Mouse (Mus musculus) ES-Bruce4 (cell line): Measurements from ENCODE around the gene Upk1b. TPM values are rescaled to one million over a fixed set of nuclear protein-coding genes. Genes with fewer than 3 reads are reported as not detected.
A peak's percentile ranks its signal among the peaks of the same experiment; 100 is the strongest.

Source experiments
- H3K27ac ChIP-seq: 2 replicates; pipeline ENCODE4 v1.5.1; 2012; ENCODE audit warnings: low read length, inconsistent platforms; ENCODE audit not compliant: insufficient read depth
- H3K27me3 ChIP-seq: 2 replicates; pipeline ENCODE4 v1.6.1; 2012; ENCODE audit warnings: mild to moderate bottlenecking, low read length, inconsistent platforms; ENCODE audit not compliant: control insufficient read depth, poor library complexity, insufficient read depth, severe bottlenecking
- H3K36me3 ChIP-seq: 2 replicates; pipeline ENCODE4 v1.6.1; 2012; ENCODE audit warnings: inconsistent platforms, mild to moderate bottlenecking, low read length, moderate library complexity; ENCODE audit not compliant: control insufficient read depth, poor library complexity, insufficient read depth, severe bottlenecking
- H3K4me1 ChIP-seq: one replicate; pipeline ENCODE4 v1.8.1; 2011; ENCODE audit warnings: low read length; ENCODE audit not compliant: control insufficient read depth, insufficient read depth
- H3K4me3 ChIP-seq: 2 replicates; pipeline ENCODE4 v1.5.1; 2011; ENCODE audit warnings: low read depth, mild to moderate bottlenecking, low read length
- H3K9ac ChIP-seq: 2 replicates; pipeline ENCODE4 v1.6.1; 2012; ENCODE audit warnings: low read depth, mild to moderate bottlenecking, inconsistent platforms; ENCODE audit not compliant: poor library complexity, severe bottlenecking
- H3K9me3 ChIP-seq: replicated peaks from 2 replicates; pipeline ENCODE4 v1.6.1; 2012; ENCODE audit warnings: mild to moderate bottlenecking, low read length, inconsistent platforms; ENCODE audit not compliant: control insufficient read depth, poor library complexity, insufficient read depth, severe bottlenecking
- CTCF ChIP-seq: IDR thresholded peaks from one replicate; pipeline ENCODE4 v1.8.1; 2011; ENCODE audit warnings: low read depth, low read length
- EP300 ChIP-seq: IDR thresholded peaks from 2 replicates; pipeline ENCODE4 v1.6.1; 2011; ENCODE audit warnings: low read depth, low read length; ENCODE audit not compliant: insufficient read depth
- POLR2A ChIP-seq: IDR thresholded peaks from one replicate; pipeline ENCODE4 v1.8.1; 2011; ENCODE audit warnings: low read length; ENCODE audit not compliant: insufficient read depth
- polyA plus RNA-seq: library from polyadenylated mRNA; stranded (reverse); fragments of >200 nt; gene quantifications from 2 replicates; pipeline ENCODE4 v1.2.4, GENCODE M21; 2011; ENCODE audit warnings: low read depth; ENCODE audit not compliant: missing spikeins, insufficient read depth, insufficient read length

Upk1b gene
- polyA plus RNA-seq, 1 experiment = 0.52 TPM

GRCm38 (mm10) chr16:38755452-38756176 is 44.5 kb downstream of the Upk1b start:
- TF ChIP-seq CTCF (no peak), POLR2A (no peak)
- peaks cover 2% of the 10 kb centered on the region for H3K4me1 ChIP-seq
- H3K4me3 ChIP-seq = no peak overlapping the region
- H3K27me3 ChIP-seq = no peaks in the 10 kb centered on the region
- no peak overlapping the region for H3K27ac ChIP-seq
- no peaks in the 10 kb centered on the region for H3K9me3 ChIP-seq
- no peaks in the 10 kb centered on the region for H3K36me3 ChIP-seq
- H3K9ac ChIP-seq = no peak overlapping the region

- Histone ChIP-seq H3K9ac (no peak overlapping the region), H3K4me3 (no peak overlapping the region), H3K36me3 (no peaks in the 10 kb centered on the region), H3K9me3 (no peaks in the 10 kb centered on the region), H3K27me3 (no peaks in the 10 kb centered on the region), H3K27ac (no peak overlapping the region), H3K4me1 (peaks cover 2% of the 10 kb centered on the region)
- TF ChIP-seq POLR2A = no peak
These were observed 46.5 kb downstream of the Upk1b start for GRCm38 (mm10) chr16:38753631-38754030.

DNA sequence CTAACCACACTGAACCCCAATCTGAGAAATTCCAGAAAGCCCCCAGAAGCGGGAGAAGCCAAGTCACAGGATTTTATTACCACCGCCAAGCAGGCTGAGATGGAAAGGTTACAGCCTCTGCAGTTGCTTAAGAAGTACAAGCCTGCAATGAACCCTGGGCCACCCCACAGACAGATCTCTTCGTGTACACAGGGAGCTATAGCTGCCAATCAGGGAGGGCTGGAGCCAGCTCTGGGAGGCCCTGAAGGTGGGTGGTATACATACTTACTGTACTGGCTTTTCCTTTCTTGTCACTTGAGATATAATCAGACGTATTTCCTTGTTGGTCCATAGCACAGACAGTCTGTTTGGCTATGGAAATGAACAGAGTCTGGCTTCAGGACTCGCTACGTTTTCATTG is 49.3 kb downstream of the Upk1b start:
- Histone ChIP-seq H3K27me3 (no peaks in the 10 kb centered on the region), H3K4me1 (no peaks in the 10 kb centered on the region), H3K4me3 (no peak overlapping the region), H3K9ac (no peak overlapping the region), H3K9me3 (no peaks in the 10 kb centered on the region), H3K36me3 (no peaks in the 10 kb centered on the region), H3K27ac (no peak overlapping the region)
- TF ChIP-seq CTCF = no peak
- TF ChIP-seq POLR2A = no peak
- no peak for TF ChIP-seq EP300

DNA sequence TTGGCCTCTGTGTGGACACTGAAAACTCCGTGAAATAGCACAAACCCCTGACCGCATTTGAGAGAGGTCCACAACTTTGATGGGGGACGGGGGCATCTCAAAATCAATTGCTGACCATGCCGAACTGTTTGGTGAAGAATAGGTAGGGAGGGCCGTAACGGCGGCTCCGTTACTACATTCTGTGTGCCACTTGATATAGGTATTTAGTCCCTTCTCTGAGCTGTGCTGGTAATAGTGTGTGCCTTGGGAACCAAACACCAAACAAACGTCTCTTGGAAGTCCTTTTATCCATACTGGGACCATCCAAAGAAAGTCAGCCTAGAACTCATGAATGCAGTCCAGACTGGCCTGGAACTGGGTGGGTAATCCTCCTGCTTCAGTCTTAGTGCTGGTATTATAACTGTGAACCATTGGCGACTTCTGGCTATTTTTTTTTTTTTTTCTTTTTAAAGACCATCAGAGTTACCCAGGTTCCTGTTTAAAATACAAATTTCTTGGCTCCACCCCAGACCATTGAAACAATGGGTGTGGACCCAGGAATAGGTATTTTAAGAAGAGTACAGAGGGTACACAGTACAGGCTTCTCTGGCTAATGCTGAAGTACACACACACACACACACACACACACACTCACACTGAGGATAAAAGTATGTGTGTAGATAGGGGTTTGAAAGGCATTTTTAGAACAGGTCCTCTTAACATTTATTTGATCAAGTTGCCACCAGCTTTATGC is 56.0 kb downstream of the Upk1b start:
- Histone ChIP-seq H3K9ac (no peak overlapping the region), H3K9me3 (no peaks in the 10 kb centered on the region), H3K4me1 (no peaks in the 10 kb centered on the region), H3K36me3 (no peaks in the 10 kb centered on the region), H3K4me3 (no peak overlapping the region), H3K27ac (no peak overlapping the region), H3K27me3 (no peaks in the 10 kb centered on the region)
- TF ChIP-seq CTCF (no peak), POLR2A (no peak), EP300 (no peak)

- Histone ChIP-seq H3K9ac (peak overlapping the region; percentile 79), H3K4me1 (no peaks in the 10 kb centered on the region), H3K27me3 (no peaks in the 10 kb centered on the region), H3K36me3 (no peaks in the 10 kb centered on the region), H3K27ac (no peak overlapping the region), H3K4me3 (peak overlapping the region; percentile 82), H3K9me3 (no peaks in the 10 kb centered on the region)
- no peak for TF ChIP-seq CTCF
- no peak for TF ChIP-seq POLR2A
- TF ChIP-seq EP300 = no peak
These were observed 57.4 kb downstream of the Upk1b start for GRCm38 (mm10) chr16:38742659-38743131.

DNA sequence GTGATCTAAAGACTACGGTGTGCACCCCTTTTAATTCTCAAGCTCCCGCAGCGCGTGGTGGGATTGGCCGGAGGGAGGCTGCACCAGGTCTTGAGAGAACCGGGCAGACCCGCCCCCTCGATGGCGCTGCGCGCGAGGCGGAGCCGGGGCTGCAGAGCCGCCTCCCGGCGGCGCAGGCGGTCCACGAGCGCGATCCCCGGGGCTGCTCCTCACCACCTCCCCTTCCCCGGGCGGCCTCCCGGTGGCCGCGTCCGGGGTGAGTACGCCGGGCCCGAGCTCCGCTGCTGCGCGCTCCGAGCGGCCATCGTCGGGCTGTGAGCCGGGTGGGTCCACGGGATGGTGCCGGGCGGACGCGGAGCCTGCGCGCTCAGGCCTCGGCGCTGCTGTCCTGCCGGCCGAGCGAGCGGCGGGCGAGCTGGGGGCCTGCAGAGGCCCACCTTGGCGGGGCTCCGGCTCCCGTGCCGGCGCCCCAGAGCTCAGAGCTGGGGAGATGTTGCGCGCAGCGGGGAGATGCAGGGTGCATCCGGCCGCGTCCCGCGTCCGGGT is 57.9 kb downstream of the Upk1b start, which contains the start of gene B4galt4:
TSS of gene B4galt4 (plus strand) at position 152 of the 546 bp plus-strand sequence.
- H3K4me1 ChIP-seq = no peaks in the 10 kb centered on the region
- H3K9ac ChIP-seq = peak within 1 kb of the TSS; percentile 79
- no peak within 1 kb of the TSS for H3K27ac ChIP-seq
- no peaks in the 10 kb centered on the region for H3K27me3 ChIP-seq
- no peaks in the 10 kb centered on the region for H3K36me3 ChIP-seq
- H3K4me3 ChIP-seq = peak within 1 kb of the TSS; percentile 82
- no peaks in the 10 kb centered on the region for H3K9me3 ChIP-seq
- TF ChIP-seq POLR2A = peak; percentile 18
- TF ChIP-seq CTCF = no peak
- no peak for TF ChIP-seq EP300
